Mouse (Mus musculus): Measurements from ENCODE around the gene Gm28230. TPM values are rescaled to one million over a fixed set of nuclear protein-coding genes. Genes with fewer than 3 reads are reported as not detected.

Gm28230 gene
- polyA plus RNA-seq, 1 experiment, result not detected

GRCm38 (mm10) chr2:74726973-74727639 lies 578 bp downstream of the Gm28230 start:
- no peak overlapping the region for H3K27ac ChIP-seq (ENCODE audit: insufficient read depth, low read depth, low read length)
- WGBS, result 5% methylated on average over 42 of the region's 43 CpGs
- no peak overlapping the region for H3K4me3 ChIP-seq (ENCODE audit: insufficient read depth, low read depth, low read length)
- TF ChIP-seq CTCF (IDR thresholded peaks at IDR 0.05; ENCODE audit: insufficient read depth, low read depth, low read length), result no peak
- no peak for TF ChIP-seq POLR2A (IDR thresholded peaks at IDR 0.05; ENCODE audit: insufficient read depth, low read depth, low read length)
- no peaks in the 10 kb centered on the region for H3K4me1 ChIP-seq (ENCODE audit: control insufficient read depth, insufficient read depth, low read length)

GRCm38 (mm10) chr2:74727640-74728302 lies 1.2 kb downstream of the Gm28230 start:
- H3K27ac ChIP-seq (ENCODE audit: insufficient read depth, low read depth, low read length), result no peak overlapping the region
- WGBS, result 4% methylated on average over 25 of the region's 25 CpGs
- H3K4me1 ChIP-seq (ENCODE audit: control insufficient read depth, insufficient read depth, low read length), result no peaks in the 10 kb centered on the region
- TF ChIP-seq CTCF (IDR thresholded peaks at IDR 0.05; ENCODE audit: insufficient read depth, low read depth, low read length) (no peak), POLR2A (IDR thresholded peaks at IDR 0.05; ENCODE audit: insufficient read depth, low read depth, low read length) (no peak)
- no peak overlapping the region for H3K4me3 ChIP-seq (ENCODE audit: insufficient read depth, low read depth, low read length)

GRCm38 (mm10) chr2:74728303-74728680 lies 1.8 kb downstream of the Gm28230 start:
- 9% methylated on average over 13 of the region's 13 CpGs for WGBS
- TF ChIP-seq CTCF (IDR thresholded peaks at IDR 0.05; ENCODE audit: insufficient read depth, low read depth, low read length) (no peak), POLR2A (IDR thresholded peaks at IDR 0.05; ENCODE audit: insufficient read depth, low read depth, low read length) (no peak)
- Histone ChIP-seq H3K4me3 (ENCODE audit: insufficient read depth, low read depth, low read length) (no peak overlapping the region), H3K4me1 (ENCODE audit: control insufficient read depth, insufficient read depth, low read length) (no peaks in the 10 kb centered on the region), H3K27ac (ENCODE audit: insufficient read depth, low read depth, low read length) (no peak overlapping the region)

- H3K27ac ChIP-seq (ENCODE audit: insufficient read depth, low read depth, low read length), result no peak overlapping the region
- H3K4me3 ChIP-seq (ENCODE audit: insufficient read depth, low read depth, low read length), result no peak overlapping the region
- no peaks in the 10 kb centered on the region for H3K4me1 ChIP-seq (ENCODE audit: control insufficient read depth, insufficient read depth, low read length)
- no peak for TF ChIP-seq CTCF (IDR thresholded peaks at IDR 0.05; ENCODE audit: insufficient read depth, low read depth, low read length)
- TF ChIP-seq POLR2A (IDR thresholded peaks at IDR 0.05; ENCODE audit: insufficient read depth, low read depth, low read length), result no peak
- 9% methylated on average over 8 of the region's 8 CpGs for WGBS
Observed at GRCm38 (mm10) chr2:74730331-74730730, 3.8 kb downstream of the Gm28230 start.

GRCm38 (mm10) chr2:74731055-74731454 lies 4.5 kb downstream of the Gm28230 start:
- no peak for TF ChIP-seq CTCF (IDR thresholded peaks at IDR 0.05; ENCODE audit: insufficient read depth, low read depth, low read length)
- Histone ChIP-seq H3K4me3 (ENCODE audit: insufficient read depth, low read depth, low read length) (no peak overlapping the region), H3K4me1 (ENCODE audit: control insufficient read depth, insufficient read depth, low read length) (peaks cover 3% of the 10 kb centered on the region), H3K27ac (ENCODE audit: insufficient read depth, low read depth, low read length) (no peak overlapping the region)

GRCm38 (mm10) chr2:74731799-74732512 lies 5.4 kb downstream of the Gm28230 start:
- Histone ChIP-seq H3K27ac (ENCODE audit: insufficient read depth, low read depth, low read length) (no peak overlapping the region), H3K4me3 (ENCODE audit: insufficient read depth, low read depth, low read length) (no peak overlapping the region), H3K4me1 (ENCODE audit: control insufficient read depth, insufficient read depth, low read length) (peaks cover 3% of the 10 kb centered on the region)
- 9% methylated on average over 9 of the region's 9 CpGs for WGBS
- TF ChIP-seq POLR2A (IDR thresholded peaks at IDR 0.05; ENCODE audit: insufficient read depth, low read depth, low read length), result no peak
- no peak for TF ChIP-seq CTCF (IDR thresholded peaks at IDR 0.05; ENCODE audit: insufficient read depth, low read depth, low read length)

- H3K4me1 ChIP-seq (ENCODE audit: control insufficient read depth, insufficient read depth, low read length), result peaks cover 3% of the 10 kb centered on the region
- no peak overlapping the region for H3K4me3 ChIP-seq (ENCODE audit: insufficient read depth, low read depth, low read length)
- 2% methylated on average over 52 of the region's 52 CpGs for whole genome bisulfite sequencing
- TF ChIP-seq CTCF (IDR thresholded peaks at IDR 0.05; ENCODE audit: insufficient read depth, low read depth, low read length) (no peak), POLR2A (IDR thresholded peaks at IDR 0.05; ENCODE audit: insufficient read depth, low read depth, low read length) (no peak)
- H3K27ac ChIP-seq (ENCODE audit: insufficient read depth, low read depth, low read length), result no peak overlapping the region
Observed at GRCm38 (mm10) chr2:74732513-74733316, 6.2 kb downstream of the Gm28230 start.

GRCm38 (mm10) chr2:74733317-74733661 lies 6.8 kb downstream of the Gm28230 start:
- TF ChIP-seq CTCF (IDR thresholded peaks at IDR 0.05; ENCODE audit: insufficient read depth, low read depth, low read length) (no peak), POLR2A (IDR thresholded peaks at IDR 0.05; ENCODE audit: insufficient read depth, low read depth, low read length) (no peak)
- Histone ChIP-seq H3K4me3 (ENCODE audit: insufficient read depth, low read depth, low read length) (no peak overlapping the region), H3K27ac (ENCODE audit: insufficient read depth, low read depth, low read length) (no peak overlapping the region), H3K4me1 (ENCODE audit: control insufficient read depth, insufficient read depth, low read length) (peaks cover 3% of the 10 kb centered on the region)
- 4% methylated on average over 16 of the region's 16 CpGs for WGBS
